Mouse (Mus musculus) kidney, postnatal 36 days (tissue): ENCODE measurements around the gene Slc38a5.

ENCODE experiments used
- DNase-seq, 2 experiments: peaks; one replicate each; pipeline ENCODE4 v3.0.0; 2021 to 2022; ENCODE audit warnings: mixed read lengths in 2 of 2

The Slc38a5 gene

DNA sequence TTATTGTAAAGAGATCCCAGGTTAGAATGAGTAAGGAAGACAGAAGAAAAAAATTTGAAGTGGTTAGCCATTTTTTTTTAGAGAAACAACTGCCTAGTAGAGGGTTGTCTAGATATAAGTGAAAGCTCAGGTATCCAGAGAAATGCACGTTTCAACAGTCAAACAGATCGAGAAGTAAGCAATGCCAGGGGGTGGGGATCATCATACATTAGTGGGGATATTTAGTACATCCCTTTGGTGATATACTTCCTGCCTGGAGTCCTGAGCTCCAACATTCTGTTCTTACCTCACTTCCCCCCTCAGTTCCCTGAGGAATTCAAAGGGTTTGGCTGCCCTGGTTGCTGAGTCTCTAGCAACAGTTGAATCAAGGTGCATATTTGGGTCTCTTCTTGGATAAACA lies 56.2 kb downstream of the Slc38a5 start, which contains the start of gene Ssxb10:
TSS of gene Ssxb10 (plus strand) at position 301 of the 400 bp plus-strand sequence.
- no peak for DNase-seq
